Mouse (Mus musculus) stomach, postnatal 0 days (tissue): ENCODE results near the gene Fndc1. TPM values are rescaled to one million over a fixed set of nuclear protein-coding genes. Genes with fewer than 3 reads are reported as not detected.
A peak's percentile ranks its signal among the peaks of the same experiment; 100 is the strongest.

Experiments used
- ATAC-seq: fragments of 200-750 bp; cut with Nextera tagmentation; 2 replicates; pipeline ENCODE4 v1.8.0; 2017; ENCODE audit not compliant: low FRiP score, low TSS enrichment
- DNase-seq: peaks from one replicate; pipeline ENCODE4 v3.0.0-alpha.2; 2016; ENCODE audit warnings: low spot score
- H3K27ac ChIP-seq: fragments of 300-500 bp; sonication (generic); replicated peaks from 2 replicates; pipeline ENCODE4 v1.5.1; 2014; ENCODE audit warnings: mild to moderate bottlenecking, control low read depth
- H3K27me3 ChIP-seq: fragments of 300-500 bp; sonication (generic); 2 replicates; pipeline ENCODE4 v1.6.1; 2014; ENCODE audit warnings: low read length; ENCODE audit not compliant: control insufficient read depth, insufficient read depth
- H3K36me3 ChIP-seq: fragments of 300-500 bp; sonication (generic); 2 replicates; pipeline ENCODE4 v1.6.1; 2014; ENCODE audit warnings: low read length, mixed read lengths; ENCODE audit not compliant: control insufficient read depth, insufficient read depth
- H3K4me1 ChIP-seq: fragments of 300-500 bp; sonication (generic); replicated peaks from 2 replicates; pipeline ENCODE4 v1.6.1; 2014; ENCODE audit warnings: antibody characterized with exemption; ENCODE audit not compliant: control insufficient read depth, insufficient read depth
- H3K4me2 ChIP-seq: fragments of 300-500 bp; sonication (generic); replicated peaks from 2 replicates; pipeline ENCODE4 v1.6.1; 2014; ENCODE audit warnings: low read depth, mild to moderate bottlenecking, control low read depth, moderate library complexity
- H3K4me3 ChIP-seq: fragments of 300-500 bp; sonication (generic); 2 replicates; pipeline ENCODE4 v1.5.1; 2014; ENCODE audit warnings: low read depth, low read length, control low read depth
- H3K9ac ChIP-seq: fragments of 300-500 bp; sonication (generic); 2 replicates; pipeline ENCODE4 v1.6.1; 2014; ENCODE audit warnings: mild to moderate bottlenecking, low read length, control low read depth, mixed read lengths
- H3K9me3 ChIP-seq: fragments of 300-500 bp; sonication (generic); 2 replicates; pipeline ENCODE4 v1.6.1; 2016; ENCODE audit warnings: low read length; ENCODE audit not compliant: control insufficient read depth
- CTCF ChIP-seq: IDR thresholded peaks from 2 replicates; pipeline ENCODE4 v1.5.1; 2016; ENCODE audit warnings: antibody characterized with exemption, low read depth, mild to moderate bottlenecking, moderate library complexity
- EP300 ChIP-seq: optimal IDR thresholded peaks from 2 replicates; pipeline ENCODE3; 2016; ENCODE audit warnings: antibody characterized with exemption
- WGBS: fragments of 180-500 bp; shearing (Covaris S2); extraction: QIAGEN DNeasy Blood & Tissue Kit; methylation state at CpG from one replicate; pipeline ENCODE4 v1.1.7; 2014; 5-methylcytosine and 5-hydroxymethylcytosine counted together
- polyA plus RNA-seq: library from polyadenylated mRNA; unstranded; fragments of >200 nt; fragmentation: Nextera tagmentation; extraction: Ambion mirVana; gene quantifications from 2 replicates; pipeline ENCODE4 v1.2.1, GENCODE M21; 2015

Fndc1 gene
- polyA plus RNA-seq, 1 experiment from 2014 or later = 27.0 TPM

- no peak overlapping the region for H3K27ac ChIP-seq
- no peaks in the 10 kb centered on the region for H3K4me1 ChIP-seq
- no peaks in the 10 kb centered on the region for H3K36me3 ChIP-seq
- H3K9ac ChIP-seq = no peak overlapping the region
- no peaks in the 10 kb centered on the region for H3K27me3 ChIP-seq
- 88% methylated on average over 4 of the region's 6 CpGs for WGBS
- H3K9me3 ChIP-seq = no peaks in the 10 kb centered on the region
- ATAC-seq (0 out of 2 replicates have a peak, but pooled peaks have one; percentile 40), DNase-seq (no peak)
- no peak overlapping the region for H3K4me2 ChIP-seq
- H3K4me3 ChIP-seq = no peak overlapping the region
- TF ChIP-seq EP300 (no peak), CTCF (no peak)
These were observed 30.6 kb upstream of the Fndc1 start for GRCm38 (mm10) chr17:7857658-7858057.

GRCm38 (mm10) chr17:7855851-7856250 lies 28.7 kb upstream of the Fndc1 start:
- Histone ChIP-seq H3K9me3 (no peaks in the 10 kb centered on the region), H3K27me3 (no peaks in the 10 kb centered on the region), H3K27ac (no peak overlapping the region), H3K9ac (no peak overlapping the region), H3K4me3 (no peak overlapping the region), H3K4me1 (no peaks in the 10 kb centered on the region), H3K36me3 (no peaks in the 10 kb centered on the region), H3K4me2 (no peak overlapping the region)
- TF ChIP-seq CTCF (no peak), EP300 (no peak)
- 64% methylated on average over 8 of the region's 8 CpGs for WGBS
- ATAC-seq = no peak
- DNase-seq = peak; percentile 40

- no peak for TF ChIP-seq EP300
- no peak for TF ChIP-seq CTCF
- Histone ChIP-seq H3K4me3 (no peak overlapping the region), H3K4me2 (no peak overlapping the region), H3K9ac (no peak overlapping the region), H3K27me3 (no peaks in the 10 kb centered on the region), H3K36me3 (no peaks in the 10 kb centered on the region), H3K9me3 (no peaks in the 10 kb centered on the region), H3K27ac (no peak overlapping the region; the same call in 1 of the 2 replicates), H3K4me1 (no peaks in the 10 kb centered on the region)
- 13% methylated on average over 4 of the region's 4 CpGs for WGBS
- DNase-seq (peak; percentile 52), ATAC-seq (peak; percentile 81)
These were observed 24.9 kb upstream of the Fndc1 start for GRCm38 (mm10) chr17:7851979-7852378.

GRCm38 (mm10) chr17:7851527-7851926 lies 24.4 kb upstream of the Fndc1 start:
- ATAC-seq (no peak), DNase-seq (no peak)
- H3K4me3 ChIP-seq = no peak overlapping the region

GRCm38 (mm10) chr17:7850246-7850645 lies 23.1 kb upstream of the Fndc1 start:
- no peak overlapping the region for H3K4me2 ChIP-seq
- H3K27ac ChIP-seq = no peak overlapping the region
- 64% methylated on average over 6 of the region's 6 CpGs for WGBS
- ATAC-seq (no peak), DNase-seq (no peak)
- H3K36me3 ChIP-seq = no peaks in the 10 kb centered on the region
- H3K27me3 ChIP-seq = no peaks in the 10 kb centered on the region
- no peak overlapping the region for H3K9ac ChIP-seq
- H3K4me3 ChIP-seq = no peak overlapping the region
- TF ChIP-seq EP300 = no peak
- TF ChIP-seq CTCF = no peak
- H3K9me3 ChIP-seq = no peaks in the 10 kb centered on the region
- H3K4me1 ChIP-seq = no peaks in the 10 kb centered on the region

More at GRCm38 (mm10) chr17:7851527-7851926, 24.4 kb upstream of the Fndc1 start:
- no peaks in the 10 kb centered on the region for H3K4me1 ChIP-seq
- no peak for TF ChIP-seq EP300
- TF ChIP-seq CTCF = no peak
- H3K27me3 ChIP-seq = no peaks in the 10 kb centered on the region
- H3K9ac ChIP-seq = no peak overlapping the region
- 47% methylated on average over 9 of the region's 9 CpGs for WGBS
- H3K36me3 ChIP-seq = no peaks in the 10 kb centered on the region
- no peak overlapping the region for H3K4me2 ChIP-seq
- no peaks in the 10 kb centered on the region for H3K9me3 ChIP-seq
- H3K27ac ChIP-seq = no peak overlapping the region; the same call in 1 of the 2 replicates

DNA sequence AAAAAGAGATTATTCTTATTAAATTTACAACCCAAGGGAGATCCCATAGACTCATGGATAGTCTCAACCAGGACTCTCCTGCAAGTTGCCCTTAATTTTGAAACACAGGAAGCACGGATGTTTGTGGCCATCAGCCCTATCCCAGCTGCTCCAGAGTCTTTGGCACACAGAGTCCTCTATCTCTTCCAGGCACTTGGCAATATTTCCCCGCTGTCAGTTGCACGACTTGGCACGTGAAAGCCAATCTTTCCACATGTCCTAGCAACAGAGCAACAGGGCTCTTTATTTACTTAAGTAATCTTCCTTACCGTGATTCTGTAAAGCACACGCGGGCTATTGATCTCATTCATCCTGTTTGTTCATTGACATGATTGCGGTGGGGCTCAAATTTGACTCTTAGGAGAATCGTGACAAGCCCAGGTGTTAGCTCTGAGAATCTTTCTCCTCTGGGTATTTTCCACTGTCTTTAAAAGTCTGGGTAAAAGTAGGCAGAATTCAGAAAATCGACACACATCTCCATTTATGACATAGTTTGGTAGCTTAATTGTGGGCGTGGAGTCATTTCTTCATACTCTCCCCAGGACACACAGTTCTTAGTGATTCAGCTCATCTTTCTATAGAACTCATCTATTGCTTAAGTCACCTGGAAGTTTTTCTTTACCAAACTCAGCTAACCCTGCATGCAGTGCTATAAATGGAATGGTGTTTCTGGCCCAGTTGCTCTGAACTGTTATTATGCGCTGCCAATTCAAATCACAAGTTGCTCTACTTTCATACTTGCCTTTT lies 13.6 kb upstream of the Fndc1 start:
- no peaks in the 10 kb centered on the region for H3K27me3 ChIP-seq
- no peak for DNase-seq
- WGBS = 48% methylated on average over 12 of the region's 12 CpGs
- H3K4me3 ChIP-seq = no peak overlapping the region
- TF ChIP-seq EP300 (no peak), CTCF (no peak)
- H3K4me2 ChIP-seq = no peak overlapping the region
- H3K36me3 ChIP-seq = no peaks in the 10 kb centered on the region
- H3K9ac ChIP-seq = no peak overlapping the region
- no peaks in the 10 kb centered on the region for H3K9me3 ChIP-seq
- H3K27ac ChIP-seq = no peak overlapping the region
- ATAC-seq = no peak
- no peaks in the 10 kb centered on the region for H3K4me1 ChIP-seq
